Mouse (Mus musculus): ENCODE data around the gene Dpp10.

Dpp10 gene

GRCm38 (mm10) chr1:123902628-123903027, 142.7 kb downstream of the Dpp10 start:
- no peak for DNase-seq

- no peak for DNase-seq
Observed at GRCm38 (mm10) chr1:123901218-123901617, 144.1 kb downstream of the Dpp10 start.

DNA sequence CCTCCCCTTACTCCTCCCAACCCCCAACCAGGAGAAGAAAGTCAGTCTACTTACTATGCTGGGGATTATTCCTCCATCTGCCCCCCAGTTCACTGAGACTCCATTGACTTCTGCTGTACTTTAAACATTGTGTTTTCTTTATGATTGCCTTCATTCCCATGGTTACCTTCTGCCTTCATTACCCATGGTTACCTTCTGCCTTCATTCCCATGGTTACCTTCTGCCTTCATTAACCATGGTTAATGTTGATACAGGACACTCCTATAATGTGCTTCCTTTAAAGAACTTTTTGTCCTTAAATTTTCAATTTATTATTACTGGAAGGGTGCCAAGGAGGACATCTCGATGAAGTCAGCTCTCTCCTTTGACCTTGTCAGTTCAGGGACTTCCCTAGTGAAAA, 158.1 kb downstream of the Dpp10 start:
- DNase-seq, result no peak

DNA sequence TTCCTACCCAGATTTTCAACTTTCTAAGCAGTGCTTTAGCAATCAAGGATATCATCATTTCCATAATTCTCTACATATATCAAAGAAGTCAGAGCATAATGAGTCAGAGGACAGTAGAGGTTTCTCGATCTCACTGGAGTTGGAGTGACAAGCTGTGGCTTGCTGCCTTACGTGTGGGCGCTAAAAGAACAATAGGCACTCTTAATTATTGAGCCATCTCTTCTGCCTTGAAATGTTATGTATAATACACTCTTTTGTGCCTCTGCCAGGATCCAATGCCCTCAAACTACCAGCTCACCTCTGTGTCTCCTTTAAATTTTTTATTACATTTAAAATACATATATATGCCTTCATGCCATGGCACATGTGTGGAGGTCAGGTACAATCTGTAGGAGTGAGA, 198.5 kb downstream of the Dpp10 start:
- DNase-seq, result no peak

- no peak for DNase-seq
Observed at GRCm38 (mm10) chr1:123801206-123801605, 244.2 kb downstream of the Dpp10 start.

GRCm38 (mm10) chr1:123765511-123765910, 279.8 kb downstream of the Dpp10 start:
- no peak for DNase-seq

DNA sequence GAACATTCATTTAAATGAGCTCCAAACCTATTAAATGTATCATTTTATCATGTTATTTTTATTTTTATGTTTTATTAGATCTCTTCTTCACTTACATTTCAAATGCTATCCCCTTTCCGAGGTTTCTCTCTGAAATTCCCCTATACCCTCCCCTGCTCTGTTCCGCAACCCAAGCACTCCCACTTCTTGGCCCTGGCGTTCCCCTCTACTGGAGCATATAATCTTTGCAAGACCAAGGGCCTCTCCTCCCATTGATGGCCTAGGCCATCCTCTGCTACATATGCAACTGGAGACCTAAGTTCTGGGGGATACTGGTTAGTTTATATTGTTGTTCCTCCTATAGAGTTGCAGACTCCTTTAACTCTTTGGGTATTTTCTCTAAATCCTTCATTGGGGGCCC, 283.1 kb downstream of the Dpp10 start:
- DNase-seq, result no peak

- DNase-seq, result no peak
Observed at GRCm38 (mm10) chr1:123756055-123756454, 289.3 kb downstream of the Dpp10 start.

DNA sequence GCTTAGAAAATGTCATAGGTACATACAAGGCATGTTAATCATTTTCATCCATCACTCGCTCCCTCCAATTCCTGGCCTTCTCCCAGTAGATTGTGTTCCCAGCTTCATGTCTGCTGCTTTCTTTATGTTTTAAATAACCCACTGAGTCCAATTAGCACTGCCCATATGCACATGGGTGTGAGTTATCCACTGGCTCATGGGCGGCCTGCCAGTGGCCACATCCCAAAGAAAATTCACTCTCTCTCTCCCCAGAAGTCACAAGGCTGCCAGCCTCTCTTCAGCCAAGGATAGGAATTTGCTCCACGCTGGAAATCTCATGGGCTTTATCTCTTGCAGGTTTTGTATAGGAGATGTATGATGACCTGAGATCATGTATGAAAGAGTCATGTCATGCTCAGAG, 338.1 kb downstream of the Dpp10 start:
- DNase-seq, result no peak

GRCm38 (mm10) chr1:123658409-123658808, 386.9 kb downstream of the Dpp10 start:
- no peak for DNase-seq

DNA sequence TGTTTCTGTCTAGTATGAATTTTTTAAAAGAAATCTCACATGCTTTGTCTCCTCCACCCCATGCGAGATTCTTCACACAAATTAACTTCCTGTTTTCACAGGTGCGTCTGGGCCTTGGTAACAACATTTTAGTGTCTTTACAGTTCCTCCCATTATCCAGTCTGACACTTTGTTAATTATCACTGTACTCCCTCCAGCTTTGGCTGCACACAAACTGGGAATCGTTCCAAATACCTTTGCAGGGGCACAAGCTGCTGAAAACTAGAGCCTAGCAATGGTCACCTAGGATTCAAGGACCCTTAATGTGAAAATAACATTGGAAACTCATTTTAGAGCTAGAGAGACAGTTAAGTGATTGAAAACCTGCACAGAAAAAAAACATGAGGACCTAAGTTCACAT, 388.8 kb downstream of the Dpp10 start:
- no peak for DNase-seq

DNA sequence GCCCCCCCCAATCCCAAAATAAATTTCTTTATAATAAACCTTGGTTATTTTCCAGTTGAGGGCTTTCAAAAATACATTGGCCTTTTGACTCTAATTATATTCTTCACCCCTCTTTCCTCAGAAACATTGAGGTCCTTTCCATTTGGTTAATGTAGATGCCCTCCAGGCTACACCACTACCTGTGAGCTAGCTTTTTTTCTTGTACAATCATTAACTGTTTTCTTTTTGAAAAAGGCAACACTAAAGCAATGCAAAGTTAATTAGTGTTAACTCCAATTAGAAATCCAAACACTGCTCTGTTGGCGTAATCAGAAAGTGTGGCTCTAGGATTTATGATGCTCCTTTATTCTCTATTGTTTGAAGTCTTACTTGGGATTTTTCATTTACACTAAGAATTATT, 407.5 kb downstream of the Dpp10 start:
- DNase-seq, result no peak

DNA sequence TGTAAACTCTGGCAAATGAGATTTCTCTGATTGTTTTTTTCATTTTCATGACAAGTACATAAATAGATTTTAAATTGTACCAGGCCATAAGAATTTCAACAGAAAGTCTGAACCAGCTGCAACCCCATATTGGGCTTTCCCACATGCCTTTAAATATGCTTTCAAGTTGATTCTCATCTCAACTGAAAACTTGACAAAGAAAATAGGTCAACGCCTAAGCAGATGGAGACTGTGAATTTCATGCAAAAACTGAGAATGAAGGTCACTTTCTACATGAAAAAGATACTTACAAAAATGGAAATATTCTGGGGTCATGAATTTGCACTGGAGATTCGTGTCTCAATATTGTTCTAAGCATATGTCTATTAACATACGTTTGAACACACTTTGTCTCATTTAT, 417.1 kb downstream of the Dpp10 start:
- DNase-seq, result no peak

GRCm38 (mm10) chr1:123584857-123585256, 460.5 kb downstream of the Dpp10 start:
- DNase-seq, result no peak

- no peak for DNase-seq
Observed at GRCm38 (mm10) chr1:123580112-123580511, 465.2 kb downstream of the Dpp10 start.

DNA sequence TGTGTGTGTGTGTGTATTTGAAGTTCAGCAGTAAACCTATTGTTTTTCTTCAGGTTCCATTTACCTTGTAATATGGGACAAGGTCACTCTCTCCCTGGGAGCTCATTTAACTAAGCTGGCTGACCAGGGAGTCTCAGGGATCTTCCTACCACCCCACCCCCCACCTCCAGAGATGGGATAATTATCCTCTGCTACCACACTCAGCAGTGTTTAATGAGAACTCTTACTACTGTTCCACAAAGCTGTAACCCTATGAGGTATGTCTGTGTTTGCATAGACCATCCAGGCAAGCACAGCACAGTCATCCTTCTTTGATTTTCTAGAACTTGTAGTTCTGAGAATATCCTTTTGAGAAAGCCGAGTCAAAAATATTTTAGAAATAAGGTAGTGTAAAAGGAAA, 471.6 kb downstream of the Dpp10 start:
- DNase-seq, result no peak

GRCm38 (mm10) chr1:123542496-123542895, 502.9 kb downstream of the Dpp10 start:
- no peak for DNase-seq

DNA sequence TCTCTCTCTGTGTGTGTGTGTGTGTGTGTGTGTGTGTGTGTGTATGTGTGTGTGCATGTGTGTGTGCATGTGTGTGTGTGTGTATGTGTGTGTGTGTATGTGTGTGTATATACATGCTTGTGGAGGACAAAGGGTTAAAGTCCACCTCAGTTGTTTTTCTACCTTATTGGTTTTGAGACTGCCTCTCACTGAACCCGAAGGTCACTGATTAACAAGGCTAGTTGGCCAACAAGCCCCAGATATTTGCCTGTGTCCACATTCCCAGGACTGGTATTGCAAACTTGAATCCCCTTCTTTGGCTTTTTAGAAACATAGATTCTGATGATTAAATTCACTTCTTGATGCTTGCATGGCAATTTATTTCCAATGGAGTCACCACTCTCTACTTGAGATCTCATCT, 577.6 kb downstream of the Dpp10 start:
- DNase-seq, result peak; percentile 3

GRCm38 (mm10) chr1:123414163-123414562, 631.2 kb downstream of the Dpp10 start:
- no peak for DNase-seq

DNA sequence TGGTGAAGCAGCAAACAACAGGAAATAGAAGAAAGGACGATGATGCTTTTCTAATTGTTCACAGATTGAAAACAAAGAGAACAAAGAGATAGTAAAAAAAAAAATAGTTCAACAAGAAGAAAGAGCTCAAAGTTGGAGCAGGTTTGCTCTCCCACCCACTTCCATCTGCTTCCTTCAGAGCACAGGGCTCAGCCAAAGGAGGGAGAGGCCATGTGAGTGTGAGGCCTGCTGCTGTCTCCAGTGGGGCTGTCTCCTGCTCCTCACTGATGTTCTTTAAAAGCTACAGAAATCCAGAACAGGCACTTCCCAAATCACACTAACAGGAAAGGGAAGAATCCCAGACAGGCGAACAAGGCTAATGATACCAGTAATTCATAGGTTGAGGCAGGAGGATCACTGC, 694.1 kb downstream of the Dpp10 start:
- DNase-seq, result no peak

DNA sequence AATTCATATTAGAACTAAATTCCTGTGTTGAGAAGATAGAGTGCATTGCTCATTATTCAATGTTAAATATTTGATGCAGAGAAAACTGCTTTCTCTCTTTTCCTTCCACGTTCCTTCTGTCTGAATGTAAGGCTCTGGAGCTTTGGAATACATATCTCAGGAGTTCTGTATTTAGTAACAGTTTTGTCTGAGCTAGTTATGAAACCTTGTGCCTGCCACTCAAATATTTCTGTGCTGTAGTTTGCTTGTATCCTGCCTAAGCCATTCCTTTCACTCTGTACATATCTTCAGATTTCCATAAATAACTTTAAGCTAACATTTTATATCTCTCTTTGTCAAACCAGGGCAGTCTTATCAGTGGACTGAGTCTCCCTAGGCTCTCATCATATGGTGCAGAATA, 707.5 kb downstream of the Dpp10 start:
- no peak for DNase-seq

- DNase-seq, result peak; percentile 72
Observed at GRCm38 (mm10) chr1:123316886-123317285, 728.5 kb downstream of the Dpp10 start.

Measured in kidney, adult 11 months (tissue).